Mouse (Mus musculus) ES-Bruce4 (cell line): Measurements from ENCODE around the gene Gpr157.

ENCODE experiments used
- CTCF ChIP-seq: IDR thresholded peaks from one replicate; pipeline ENCODE4 v1.8.1; 2011; ENCODE audit warnings: low read depth, low read length
- EP300 ChIP-seq: IDR thresholded peaks from 2 replicates; pipeline ENCODE4 v1.6.1; 2011; ENCODE audit warnings: low read depth, low read length; ENCODE audit not compliant: insufficient read depth
- POLR2A ChIP-seq: IDR thresholded peaks from one replicate; pipeline ENCODE4 v1.8.1; 2011; ENCODE audit warnings: low read length; ENCODE audit not compliant: insufficient read depth

- TF ChIP-seq POLR2A (no peak), CTCF (no peak), EP300 (peak; percentile 79)
These were observed 43.5 kb downstream of the Gpr157 start for GRCm38 (mm10) chr4:150130661-150131060.
